Mouse (Mus musculus) heart, adult 2 months (tissue): ENCODE measurements at regions not wholly inside any gene's neighbourhood (a gene's known extent, or its start where the extent isn't known, plus 50 kb on each side); places are given as distances from the start of the nearest gene placed in this dataset.

Experiments used
- CTCF ChIP-seq: fragments of 200-600 bp; IDR thresholded peaks from 2 replicates; pipeline ENCODE4 v1.8.1; 2022; ENCODE audit warnings: antibody characterized with exemption, mild to moderate bottlenecking, moderate library complexity
- POLR2A ChIP-seq: fragments of 200-500 bp; IDR thresholded peaks from 2 replicates; pipeline ENCODE4 v1.6.1; 2011; ENCODE audit warnings: mild to moderate bottlenecking, low read depth, low read length, control low read depth; ENCODE audit not compliant: insufficient read depth

DNA sequence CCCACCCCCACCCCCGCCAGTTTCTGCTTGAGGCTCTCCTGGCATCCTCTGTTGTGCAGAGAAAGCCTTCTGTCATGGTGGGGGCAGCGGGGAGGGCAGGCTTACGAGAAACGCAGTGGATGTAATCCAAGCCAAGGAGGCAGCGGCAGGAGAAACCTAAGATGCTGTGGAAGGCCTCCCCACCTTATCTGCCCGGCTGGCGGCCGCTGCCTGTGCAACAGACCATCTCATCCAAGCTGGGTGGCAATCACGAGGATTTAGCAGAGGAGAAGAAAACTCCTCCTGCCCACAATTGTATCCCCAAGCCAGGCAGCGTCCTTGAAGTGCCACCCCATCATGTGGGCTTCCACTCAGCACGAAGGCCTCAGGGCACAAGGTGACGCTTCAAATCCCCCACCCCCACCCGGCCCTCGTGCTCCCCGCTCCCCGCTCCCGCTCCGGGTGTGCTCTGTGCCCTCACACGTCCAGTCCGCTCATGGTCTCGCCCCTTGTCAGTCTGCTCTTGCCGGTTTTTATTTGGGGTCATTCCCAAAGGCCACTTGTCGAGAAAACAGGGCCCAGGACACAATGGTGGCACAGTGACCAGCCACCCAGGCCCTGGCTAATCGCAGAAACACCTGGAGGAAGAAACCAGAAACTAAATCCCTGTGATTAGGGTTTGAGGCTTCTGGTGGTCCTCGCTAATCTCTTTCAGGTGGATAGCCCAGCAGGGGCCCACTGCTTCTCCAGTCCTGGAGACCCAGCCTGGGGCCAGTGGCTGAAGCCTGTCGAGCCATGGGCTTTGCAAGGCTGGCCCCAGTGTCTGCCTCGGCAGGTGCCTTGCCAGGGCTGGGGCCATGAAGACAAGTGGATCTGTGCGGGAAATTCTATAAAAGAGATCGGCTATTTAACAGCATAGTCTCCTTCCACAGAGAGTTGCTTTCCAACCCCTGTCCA lies 58.6 kb upstream of the Gsc start:
- TF ChIP-seq CTCF (no peak), POLR2A (no peak)
